Mouse (Mus musculus) lung, embryonic 15.5 days (tissue): Measurements from ENCODE around the gene Cfap73. TPM values are rescaled to one million over a fixed set of nuclear protein-coding genes. Genes with fewer than 3 reads are reported as not detected.
A peak's percentile ranks its signal among the peaks of the same experiment; 100 is the strongest.

Source experiments
- ATAC-seq: fragments of 200-750 bp; cut with Nextera tagmentation; 2 replicates; pipeline ENCODE4 v1.8.0; 2017; ENCODE audit warnings: moderate number of reproducible peaks, borderline replicate concordance; ENCODE audit not compliant: low FRiP score, low TSS enrichment; ENCODE audit errors: extremely low read depth
- H3K27ac ChIP-seq: fragments of 300-500 bp; sonication (generic); 2 replicates; pipeline ENCODE4 v1.5.1; 2015; ENCODE audit warnings: moderate library complexity, mild to moderate bottlenecking, inconsistent platforms
- H3K27me3 ChIP-seq: fragments of 300-500 bp; sonication (generic); 2 replicates; pipeline ENCODE4 v1.6.1; 2015; ENCODE audit warnings: inconsistent platforms
- H3K36me3 ChIP-seq: fragments of 300-500 bp; sonication (generic); 2 replicates; pipeline ENCODE4 v1.6.1; 2015; ENCODE audit warnings: inconsistent platforms
- H3K4me1 ChIP-seq: fragments of 300-500 bp; sonication (generic); 2 replicates; pipeline ENCODE4 v1.6.1; 2015; ENCODE audit warnings: inconsistent platforms
- H3K4me2 ChIP-seq: fragments of 300-500 bp; sonication (generic); 2 replicates; pipeline ENCODE4 v1.6.1; 2015; ENCODE audit warnings: inconsistent platforms, mild to moderate bottlenecking, moderate library complexity
- H3K4me3 ChIP-seq: fragments of 300-500 bp; sonication (generic); 2 replicates; pipeline ENCODE4 v1.5.1; 2015; ENCODE audit warnings: mild to moderate bottlenecking, inconsistent platforms
- H3K9ac ChIP-seq: fragments of 300-500 bp; sonication (generic); 2 replicates; pipeline ENCODE4 v1.6.1; 2015; ENCODE audit warnings: inconsistent platforms
- H3K9me3 ChIP-seq: fragments of 300-500 bp; sonication (generic); 2 replicates; pipeline ENCODE4 v1.6.1; 2016; ENCODE audit warnings: inconsistent platforms
- WGBS: fragments of 180-500 bp; shearing (Covaris S2); methylation state at CpG from one replicate; pipeline ENCODE4 v1.1.7; 2015; 5-methylcytosine and 5-hydroxymethylcytosine counted together
- polyA plus RNA-seq: library from polyadenylated mRNA; unstranded; fragments of >200 nt; fragmentation: Nextera tagmentation; extraction: Ambion mirVana; gene quantifications from 2 replicates; pipeline ENCODE4 v1.2.1, GENCODE M21; 2015

The Cfap73 gene
- polyA plus RNA-seq, 1 experiment from 2014 or later = 0.44 TPM

GRCm38 (mm10) chr5:120607335-120607734 lies 26.7 kb downstream of the Cfap73 start:
- ATAC-seq = no peak
- WGBS = 80% methylated on average over 3 of the region's 3 CpGs

DNA sequence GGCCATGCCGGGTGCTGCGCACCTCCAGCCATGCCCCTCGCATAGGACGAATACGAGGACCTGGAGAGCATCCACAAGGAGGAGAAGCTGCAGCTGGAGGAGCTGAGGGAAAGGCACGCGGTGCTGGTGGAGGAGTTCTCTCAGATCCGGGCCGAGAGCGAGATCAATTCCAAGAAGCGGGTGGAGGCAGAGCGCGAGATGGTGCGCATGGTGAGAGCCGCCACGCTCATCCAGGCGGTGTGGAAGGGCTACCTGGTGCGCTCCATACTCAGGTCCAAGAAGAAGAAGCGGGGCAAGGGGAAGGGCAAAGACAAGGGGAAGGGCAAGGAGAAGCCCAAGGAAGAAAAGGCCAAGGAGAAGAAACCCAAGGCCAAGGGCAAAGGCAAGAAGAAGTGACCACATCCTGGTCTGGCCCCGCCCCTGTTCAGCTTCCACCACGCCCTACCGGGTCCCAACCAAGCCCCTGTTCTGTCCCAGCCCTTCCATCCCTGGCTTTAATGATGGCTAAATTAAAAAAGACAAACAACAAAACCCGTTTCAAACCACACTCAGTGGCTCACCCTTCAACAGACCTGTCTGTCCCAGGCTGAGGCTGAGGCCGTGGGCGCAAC lies 27.3 kb downstream of the Cfap73 start:
- Histone ChIP-seq H3K4me2 (no peak overlapping the region), H3K4me1 (peaks cover 15% of the 10 kb centered on the region), H3K36me3 (no peaks in the 10 kb centered on the region), H3K9ac (no peak overlapping the region), H3K4me3 (no peak overlapping the region), H3K9me3 (no peaks in the 10 kb centered on the region), H3K27ac (no peak overlapping the region), H3K27me3 (no peaks in the 10 kb centered on the region)
- WGBS = 66% methylated on average over 25 of the region's 25 CpGs
- no peak for ATAC-seq

More at GRCm38 (mm10) chr5:120607335-120607734, 26.7 kb downstream of the Cfap73 start:
- no peak overlapping the region for H3K4me2 ChIP-seq
- no peaks in the 10 kb centered on the region for H3K9me3 ChIP-seq
- H3K36me3 ChIP-seq = no peaks in the 10 kb centered on the region
- H3K4me1 ChIP-seq = peaks cover 17% of the 10 kb centered on the region
- no peak overlapping the region for H3K9ac ChIP-seq
- H3K27ac ChIP-seq = no peak overlapping the region
- no peaks in the 10 kb centered on the region for H3K27me3 ChIP-seq
- no peak overlapping the region for H3K4me3 ChIP-seq

GRCm38 (mm10) chr5:120605688-120606087 lies 28.3 kb downstream of the Cfap73 start:
- Histone ChIP-seq H3K9me3 (no peaks in the 10 kb centered on the region), H3K4me1 (peaks cover 6% of the 10 kb centered on the region), H3K4me3 (peak overlapping the region; percentile 31), H3K4me2 (peak overlapping the region; percentile 66), H3K9ac (no peak overlapping the region; the same call in 1 of the 2 replicates), H3K36me3 (no peaks in the 10 kb centered on the region), H3K27ac (no peak overlapping the region), H3K27me3 (no peaks in the 10 kb centered on the region)
- 3% methylated on average over 7 of the region's 8 CpGs for WGBS
- ATAC-seq = peak; percentile 60; the same call in 1 of the 2 replicates

DNA sequence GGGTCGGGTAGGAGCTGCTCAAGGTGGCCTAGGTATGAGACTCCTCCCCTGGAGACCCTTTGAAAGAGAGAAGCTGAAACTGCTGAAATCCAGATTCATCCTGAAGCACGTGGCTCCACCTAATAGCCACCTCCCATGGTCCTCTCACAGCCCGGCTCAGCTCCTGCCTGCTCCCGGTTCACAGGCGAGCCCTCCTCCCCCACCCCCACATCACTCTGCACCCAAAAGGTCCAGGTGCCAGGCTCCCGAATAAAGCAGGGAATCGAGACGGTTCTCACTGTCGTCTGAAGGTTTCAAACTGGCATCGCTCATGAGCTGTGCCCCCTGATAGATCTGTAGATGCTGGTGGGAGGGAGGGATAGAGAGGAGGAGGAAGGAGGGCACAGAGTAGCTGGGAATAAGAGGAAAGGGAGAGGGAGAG lies 28.8 kb downstream of the Cfap73 start:
- ATAC-seq = peak; percentile 49; the same call in 1 of the 2 replicates
- WGBS = 1% methylated on average over 10 of the region's 10 CpGs
- H3K4me1 ChIP-seq = peaks cover 6% of the 10 kb centered on the region
- no peaks in the 10 kb centered on the region for H3K36me3 ChIP-seq
- H3K27me3 ChIP-seq = no peaks in the 10 kb centered on the region
- H3K9me3 ChIP-seq = no peaks in the 10 kb centered on the region
- H3K4me2 ChIP-seq = peak overlapping the region; percentile 66
- H3K27ac ChIP-seq = no peak overlapping the region
- peak overlapping the region; percentile 31 for H3K4me3 ChIP-seq
- peak overlapping the region; percentile 34 for H3K9ac ChIP-seq

DNA sequence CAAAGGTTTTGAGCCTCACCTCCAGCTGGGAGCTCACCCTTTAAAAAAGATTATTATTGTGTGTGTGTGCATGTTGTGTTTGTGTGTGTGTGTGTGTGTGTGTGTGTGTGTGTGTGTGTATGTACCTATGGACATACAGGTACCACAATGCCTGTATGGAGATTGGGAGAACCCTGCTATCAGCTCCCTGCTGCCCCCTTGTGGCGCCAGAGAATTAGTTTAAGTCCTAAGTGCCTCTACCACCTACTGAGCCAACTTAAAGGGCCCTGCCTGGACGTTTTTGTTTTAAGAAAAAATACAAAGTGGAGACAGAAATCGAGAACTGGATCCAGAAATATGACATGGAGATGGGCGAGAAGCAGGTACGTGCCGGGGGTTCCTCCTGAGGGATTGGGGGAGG lies 29.2 kb downstream of the Cfap73 start:
- Histone ChIP-seq H3K4me3 (peak overlapping the region; percentile 31), H3K27ac (no peak overlapping the region), H3K4me1 (peaks cover 6% of the 10 kb centered on the region), H3K27me3 (no peaks in the 10 kb centered on the region), H3K36me3 (no peaks in the 10 kb centered on the region), H3K9me3 (no peaks in the 10 kb centered on the region), H3K4me2 (peak overlapping the region; percentile 66), H3K9ac (0 out of 2 replicates have a peak overlapping the region, but pooled peaks have one; percentile 34)
- 3% methylated on average over 6 of the region's 6 CpGs for WGBS
- no peak for ATAC-seq

DNA sequence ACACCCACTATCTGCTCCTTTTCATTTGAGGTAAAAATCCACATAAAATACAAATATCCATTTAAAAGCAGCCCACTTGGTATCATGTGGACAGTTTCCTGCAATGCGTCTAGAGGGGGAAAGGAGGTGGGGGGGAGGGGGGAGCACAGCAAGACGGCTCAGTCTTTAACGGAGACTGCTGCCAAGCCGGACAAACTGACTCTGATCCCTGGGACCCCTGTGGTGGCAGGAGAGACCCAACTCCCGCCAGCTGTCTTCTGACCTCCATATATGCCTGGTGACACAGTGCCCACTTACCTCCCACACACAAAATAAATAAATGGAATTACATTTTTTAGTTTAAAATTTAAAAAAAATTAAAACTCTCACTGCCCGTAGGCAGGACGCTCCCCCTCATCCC lies 30.5 kb downstream of the Cfap73 start:
- no peaks in the 10 kb centered on the region for H3K9me3 ChIP-seq
- peaks cover 6% of the 10 kb centered on the region for H3K4me1 ChIP-seq
- no peaks in the 10 kb centered on the region for H3K27me3 ChIP-seq
- H3K27ac ChIP-seq = no peak overlapping the region
- no peak for ATAC-seq
- H3K9ac ChIP-seq = no peak overlapping the region
- 64% methylated on average over 7 of the region's 7 CpGs for WGBS
- H3K4me2 ChIP-seq = no peak overlapping the region
- H3K36me3 ChIP-seq = no peaks in the 10 kb centered on the region
- no peak overlapping the region for H3K4me3 ChIP-seq

DNA sequence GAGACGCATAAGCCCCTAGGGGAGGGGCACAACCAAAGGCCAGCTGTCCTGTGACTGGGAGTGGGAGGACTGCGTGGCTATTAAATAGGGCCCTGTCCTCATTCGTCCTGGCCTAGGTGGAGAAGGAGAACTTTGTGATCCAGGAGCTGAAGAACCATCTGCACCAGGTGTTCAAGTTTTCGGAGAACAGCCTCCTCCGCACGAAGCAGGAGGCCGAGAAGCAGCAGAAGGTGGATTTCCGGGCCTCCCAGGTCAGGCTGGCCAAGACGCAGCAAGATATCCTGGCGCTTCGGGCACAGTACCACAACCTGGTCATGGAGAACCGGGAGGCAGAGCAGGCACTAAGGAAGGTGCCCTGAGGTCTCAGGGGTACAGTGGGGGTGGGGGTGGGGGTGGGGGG lies 31.8 kb downstream of the Cfap73 start:
- no peaks in the 10 kb centered on the region for H3K9me3 ChIP-seq
- H3K36me3 ChIP-seq = no peaks in the 10 kb centered on the region
- 90% methylated on average over 12 of the region's 12 CpGs for WGBS
- no peak for ATAC-seq
- no peak overlapping the region for H3K27ac ChIP-seq
- H3K4me1 ChIP-seq = peaks cover 6% of the 10 kb centered on the region
- H3K4me3 ChIP-seq = no peak overlapping the region
- no peaks in the 10 kb centered on the region for H3K27me3 ChIP-seq
- no peak overlapping the region for H3K9ac ChIP-seq
- H3K4me2 ChIP-seq = no peak overlapping the region

GRCm38 (mm10) chr5:120600946-120601668 lies 32.9 kb downstream of the Cfap73 start:
- no peaks in the 10 kb centered on the region for H3K27me3 ChIP-seq
- H3K4me3 ChIP-seq = no peak overlapping the region
- no peak overlapping the region for H3K27ac ChIP-seq
- no peak for ATAC-seq
- no peak overlapping the region for H3K9ac ChIP-seq
- no peak overlapping the region for H3K4me2 ChIP-seq
- no peaks in the 10 kb centered on the region for H3K9me3 ChIP-seq
- WGBS = 52% methylated on average over 11 of the region's 11 CpGs
- no peaks in the 10 kb centered on the region for H3K36me3 ChIP-seq
- peaks cover 6% of the 10 kb centered on the region for H3K4me1 ChIP-seq

- no peaks in the 10 kb centered on the region for H3K9me3 ChIP-seq
- ATAC-seq = no peak
- H3K36me3 ChIP-seq = no peaks in the 10 kb centered on the region
- no peak overlapping the region for H3K4me2 ChIP-seq
- no peak overlapping the region for H3K27ac ChIP-seq
- H3K27me3 ChIP-seq = no peaks in the 10 kb centered on the region
- WGBS = 72% methylated on average over 6 of the region's 6 CpGs
- H3K4me1 ChIP-seq = no peaks in the 10 kb centered on the region
- no peak overlapping the region for H3K4me3 ChIP-seq
- H3K9ac ChIP-seq = no peak overlapping the region
These were observed 34.4 kb downstream of the Cfap73 start for GRCm38 (mm10) chr5:120599625-120600024.

GRCm38 (mm10) chr5:120594485-120594884 lies 39.5 kb downstream of the Cfap73 start:
- no peak overlapping the region for H3K27ac ChIP-seq
- no peak overlapping the region for H3K4me3 ChIP-seq
- H3K27me3 ChIP-seq = no peaks in the 10 kb centered on the region
- WGBS = 84% methylated on average over 6 of the region's 6 CpGs
- ATAC-seq = no peak
- no peak overlapping the region for H3K9ac ChIP-seq
- no peaks in the 10 kb centered on the region for H3K9me3 ChIP-seq
- no peaks in the 10 kb centered on the region for H3K4me1 ChIP-seq
- H3K36me3 ChIP-seq = no peaks in the 10 kb centered on the region
- no peak overlapping the region for H3K4me2 ChIP-seq

- WGBS = 66% methylated on average over 7 of the region's 7 CpGs
- Histone ChIP-seq H3K36me3 (no peaks in the 10 kb centered on the region), H3K4me2 (no peak overlapping the region), H3K9me3 (no peaks in the 10 kb centered on the region), H3K9ac (no peak overlapping the region), H3K27me3 (no peaks in the 10 kb centered on the region), H3K27ac (no peak overlapping the region), H3K4me1 (peaks cover 13% of the 10 kb centered on the region), H3K4me3 (no peak overlapping the region)
- ATAC-seq = no peak
These were observed 41.9 kb downstream of the Cfap73 start for GRCm38 (mm10) chr5:120592141-120592540.

DNA sequence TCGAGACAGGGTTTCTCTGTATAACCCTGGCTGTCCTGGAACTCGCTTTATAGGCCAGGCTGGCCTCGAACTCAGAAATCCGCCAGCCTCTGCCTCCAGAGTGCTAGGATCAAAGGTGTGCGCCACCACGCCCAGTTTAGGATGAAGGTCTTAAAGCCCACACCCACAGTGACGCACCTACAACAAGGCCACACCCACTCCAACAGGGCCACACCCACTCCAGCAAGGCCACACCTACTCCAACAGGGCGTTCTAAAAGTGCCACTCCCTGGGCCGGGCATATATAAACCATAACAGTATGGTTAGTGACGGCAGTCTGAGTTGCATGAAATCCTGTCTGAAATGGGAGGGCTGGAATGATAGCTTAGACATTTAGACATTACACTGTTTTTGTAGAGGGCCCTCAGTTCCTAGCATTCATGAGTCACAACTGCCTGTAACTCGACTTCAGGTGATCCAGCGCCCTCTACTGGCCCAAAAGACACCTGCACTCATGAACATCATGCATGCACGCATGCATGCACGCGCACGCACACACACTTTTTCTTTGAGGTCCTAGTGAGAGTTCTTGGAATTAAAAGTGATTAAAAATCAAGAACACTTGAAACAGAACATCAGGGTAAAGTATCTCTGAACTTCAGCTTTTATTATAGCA lies 43.6 kb downstream of the Cfap73 start:
- Histone ChIP-seq H3K36me3 (no peaks in the 10 kb centered on the region), H3K9ac (no peak overlapping the region), H3K4me1 (peaks cover 26% of the 10 kb centered on the region), H3K4me2 (no peak overlapping the region), H3K27ac (no peak overlapping the region), H3K4me3 (no peak overlapping the region), H3K27me3 (no peaks in the 10 kb centered on the region), H3K9me3 (no peaks in the 10 kb centered on the region)
- WGBS = 70% methylated on average over 16 of the region's 16 CpGs
- ATAC-seq = no peak
